Mouse (Mus musculus) ES-E14 (cell line): ENCODE data around the gene Cbs. TPM values are rescaled to one million over a fixed set of nuclear protein-coding genes. Genes with fewer than 3 reads are reported as not detected.

Source experiments
- DNase-seq: peaks from one replicate; pipeline ENCODE4 v3.0.0-alpha.2; 2013; ENCODE audit warnings: low read depth, low spot score
- H3K27ac ChIP-seq: 2 replicates; pipeline ENCODE4 v1.5.1; 2012; ENCODE audit warnings: low read depth, mild to moderate bottlenecking, low read length, moderate library complexity, mixed read lengths; ENCODE audit not compliant: poor library complexity, insufficient read depth, severe bottlenecking
- H3K36me3 ChIP-seq: 2 replicates; pipeline ENCODE4 v1.6.1; 2012; ENCODE audit warnings: mild to moderate bottlenecking, low read length, moderate library complexity, mixed read lengths; ENCODE audit not compliant: control insufficient read depth, poor library complexity, insufficient read depth, severe bottlenecking
- H3K4me1 ChIP-seq, 2 experiments: fragments of 150-350 bp in 1 of 2; sonication (generic) in 1 of 2; 2 replicates each; pipeline ENCODE4 v1.6.1; 2012; ENCODE audit warnings: low read length in 2 of 2, mild to moderate bottlenecking in 1 of 2, mixed read lengths in 1 of 2; ENCODE audit not compliant: control insufficient read depth in 2 of 2, insufficient read depth in 2 of 2, poor library complexity in 1 of 2
- H3K4me3 ChIP-seq, 2 experiments: fragments of 150-350 bp in 1 of 2; sonication (generic) in 1 of 2; 2 replicates each; pipeline ENCODE4 v1.5.1; 2012; ENCODE audit warnings: low read length in 2 of 2, low read depth in 1 of 2, mild to moderate bottlenecking in 1 of 2, mixed read lengths in 1 of 2; ENCODE audit not compliant: insufficient read depth in 1 of 2, poor library complexity in 1 of 2, severe bottlenecking in 1 of 2
- H3K9ac ChIP-seq: 2 replicates; pipeline ENCODE4 v1.6.1; 2012; ENCODE audit warnings: low read depth, mild to moderate bottlenecking, low read length, mixed read lengths; ENCODE audit not compliant: poor library complexity, insufficient read depth, severe bottlenecking
- H3K9me3 ChIP-seq: fragments of 150-350 bp; sonication (generic); 2 replicates; pipeline ENCODE4 v1.6.1; 2012; ENCODE audit warnings: low read depth, mild to moderate bottlenecking, low read length; ENCODE audit not compliant: control insufficient read depth, insufficient read depth
- CHD2 ChIP-seq: IDR thresholded peaks from 2 replicates; pipeline ENCODE4 v1.6.1; 2014; ENCODE audit warnings: mild to moderate bottlenecking, low read depth, low read length, inconsistent platforms
- HCFC1 ChIP-seq: IDR thresholded peaks from 2 replicates; pipeline ENCODE4 v1.6.1; 2012; ENCODE audit warnings: low read length, inconsistent platforms, borderline replicate concordance; ENCODE audit not compliant: insufficient read depth
- MAFK ChIP-seq: IDR thresholded peaks from 2 replicates; pipeline ENCODE4 v1.6.1; 2014; ENCODE audit warnings: mild to moderate bottlenecking, low read depth, low read length, inconsistent platforms; ENCODE audit not compliant: insufficient read depth
- ZC3H11A ChIP-seq: IDR thresholded peaks from 2 replicates; pipeline ENCODE4 v1.6.1; 2012; ENCODE audit warnings: low read depth, mild to moderate bottlenecking, inconsistent platforms, low read length, borderline replicate concordance
- ZNF384 ChIP-seq: IDR thresholded peaks from 2 replicates; pipeline ENCODE4 v1.6.1; 2012; ENCODE audit warnings: low read depth, low read length, inconsistent platforms
- in situ Hi-C, 2 experiments: fragments of 600-800 bp; cut with MboI; formaldehyde crosslinking; loops; one replicate each; pipeline ENCODE4 v1.15.1; 2025; ENCODE audit warnings: low sequenced_read_pairs in 2 of 2, inconsistent platforms in 1 of 2; ENCODE audit not compliant: unreplicated experiment in 2 of 2
- total RNA-seq: library from RNA; depleted of rRNA; stranded (reverse); fragments of 300-350 nt; gene quantifications from 2 replicates; pipeline ENCODE4 v1.2.3, GENCODE M21; 2012

The Cbs gene
- total RNA-seq, 1 experiment = 8.6 TPM

- Histone ChIP-seq H3K9me3 (no peaks in the 10 kb centered on the region), H3K4me1 (peaks cover 0 to 2% of the 10 kb centered on the region in 2 experiments; a peak in 2 of 4 replicates), H3K36me3 (no peaks in the 10 kb centered on the region), H3K9ac (no peak overlapping the region), H3K4me3 (no peak overlapping the region), H3K27ac (no peak overlapping the region)
- no peak for TF ChIP-seq CHD2
- no peak for TF ChIP-seq MAFK
- TF ChIP-seq ZNF384 = no peak
- TF ChIP-seq HCFC1 = no peak
- TF ChIP-seq ZC3H11A = no peak
- in situ Hi-C loops = loop anchor here in 1 of 2 experiments (10.0 kb wide), 1 partner anchor 154 kb away; the partner anchor contains the start of gene Wdr4
- no peak for DNase-seq
Measured at GRCm38 (mm10) chr17:31668306-31668705, 31.3 kb upstream of the Cbs start.

- TF ChIP-seq HCFC1 (no peak), MAFK (no peak), ZNF384 (no peak; the same call in 1 of the 2 replicates), ZC3H11A (peak; percentile 91), CHD2 (no peak)
- Histone ChIP-seq H3K36me3 (no peaks in the 10 kb centered on the region), H3K4me1 (peaks cover 0 to 5% of the 10 kb centered on the region in 2 experiments; a peak in 2 of 4 replicates), H3K9ac (peak overlapping the region; percentile 31; the same call in 1 of the 2 replicates), H3K9me3 (no peaks in the 10 kb centered on the region), H3K4me3 (no peak overlapping the region), H3K27ac (no peak overlapping the region)
- in situ Hi-C loops = loop anchor here in 1 of 2 experiments (10.0 kb wide), 1 partner anchor 150 kb away; the partner anchor contains the start of gene Wdr4
- DNase-seq = peak; percentile 63
Measured at GRCm38 (mm10) chr17:31664760-31665159, 27.7 kb upstream of the Cbs start.

GRCm38 (mm10) chr17:31662855-31663254 is 25.8 kb upstream of the Cbs start:
- no peak overlapping the region for H3K27ac ChIP-seq
- H3K9me3 ChIP-seq = no peaks in the 10 kb centered on the region
- in situ Hi-C loops = loop anchor here in 1 of 2 experiments (10.0 kb wide), 1 partner anchor 148 kb away; the partner anchor contains the start of gene Wdr4
- no peak for DNase-seq
- no peak overlapping the region for H3K4me3 ChIP-seq
- no peak overlapping the region for H3K9ac ChIP-seq
- no peaks in the 10 kb centered on the region for H3K36me3 ChIP-seq
- no peak for TF ChIP-seq ZNF384
- TF ChIP-seq MAFK = no peak
- TF ChIP-seq HCFC1 = no peak
- TF ChIP-seq CHD2 = no peak
- 0 out of 2 replicates have a peak, but pooled peaks have one; percentile 12 for TF ChIP-seq ZC3H11A
- H3K4me1 ChIP-seq = peaks cover 0 to 5% of the 10 kb centered on the region in 2 experiments; a peak in 2 of 4 replicates

- peaks cover 0 to 7% of the 10 kb centered on the region in 2 experiments; a peak in 2 of 4 replicates for H3K4me1 ChIP-seq
- no peak overlapping the region for H3K4me3 ChIP-seq
- no peaks in the 10 kb centered on the region for H3K9me3 ChIP-seq
- peaks cover 10% of the 10 kb centered on the region for H3K36me3 ChIP-seq
- in situ Hi-C loops = loop anchor here in 1 of 2 experiments (10.0 kb wide), 1 partner anchor 146 kb away; the partner anchor contains the start of gene Wdr4
- H3K27ac ChIP-seq = no peak overlapping the region
- DNase-seq = no peak
- TF ChIP-seq CHD2 (no peak), ZNF384 (no peak), ZC3H11A (no peak), MAFK (no peak), HCFC1 (no peak)
- no peak overlapping the region for H3K9ac ChIP-seq
Measured at GRCm38 (mm10) chr17:31660661-31661250, 23.7 kb upstream of the Cbs start.
